Mouse (Mus musculus): ENCODE results near the gene Gm42715.

DNA sequence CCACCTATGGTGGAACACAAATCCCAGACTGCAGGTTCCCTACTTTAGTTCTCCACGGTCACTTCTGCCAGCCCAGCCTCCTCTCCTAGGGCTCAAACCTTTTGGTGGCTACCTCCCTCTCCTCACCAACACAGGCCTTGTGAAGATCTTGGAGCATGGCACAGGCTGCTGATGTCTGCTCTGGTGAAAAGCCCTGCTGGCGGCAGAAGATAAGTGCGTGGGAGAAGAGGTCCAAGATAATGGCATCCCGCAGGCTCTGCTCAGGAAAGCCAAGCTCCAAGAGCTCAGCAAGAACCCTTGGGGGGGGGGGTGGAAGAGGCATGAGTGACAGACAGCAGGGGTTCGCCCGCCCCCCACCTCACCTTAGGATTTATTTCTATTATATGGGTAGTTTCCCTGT is 66.8 kb downstream of the Gm42715 start:
- TF ChIP-seq GATA1 (IDR thresholded peaks at IDR 0.05; ENCODE audit: borderline replicate concordance, low read length) (no peak), CTCF (IDR thresholded peaks at IDR 0.05; ENCODE audit: low read depth, low read length) (no peak), TAL1 (conservative IDR thresholded peaks at IDR 0.05; ENCODE audit: low read depth, low read length) (no peak), POLR2AphosphoS5 (IDR thresholded peaks at IDR 0.05; ENCODE audit: insufficient replicate concordance, low read depth, low read length) (no peak), GATA2 (IDR thresholded peaks at IDR 0.05; ENCODE audit: borderline replicate concordance, low read depth, low read length) (no peak)
